Mouse (Mus musculus) gastrocnemius, adult 18-20 months (tissue): ENCODE measurements around the gene 4933430I17Rik. TPM values are rescaled to one million over a fixed set of nuclear protein-coding genes. Genes with fewer than 3 reads are reported as not detected.
"Not testable (repeated sequence)": the region's sequence is repeated elsewhere in the genome, so short reads cannot be mapped to it uniquely, and the experiment has no call there.

Experiments used
- DNase-seq: peaks from one replicate; pipeline ENCODE4 v3.0.0; 2021; ENCODE audit warnings: low spot score
- long read RNA-seq, 2 experiments: library from polyadenylated mRNA; stranded (forward); transcript quantifications; one replicate each; pipeline ENCODE4 v2.0.0; 2021
- total RNA-seq, 2 experiments: library from RNA; stranded (reverse); gene quantifications; 2 replicates each; pipeline ENCODE4 v1.2.3; 2021

Gene 4933430I17Rik
- total RNA-seq, result under 1 TPM in 1 of 2 experiments, not detected in 1; 0.11 TPM
- long read RNA-seq, experiment 1, result 0 reads
- long read RNA-seq, experiment 2, result 0 reads

DNA sequence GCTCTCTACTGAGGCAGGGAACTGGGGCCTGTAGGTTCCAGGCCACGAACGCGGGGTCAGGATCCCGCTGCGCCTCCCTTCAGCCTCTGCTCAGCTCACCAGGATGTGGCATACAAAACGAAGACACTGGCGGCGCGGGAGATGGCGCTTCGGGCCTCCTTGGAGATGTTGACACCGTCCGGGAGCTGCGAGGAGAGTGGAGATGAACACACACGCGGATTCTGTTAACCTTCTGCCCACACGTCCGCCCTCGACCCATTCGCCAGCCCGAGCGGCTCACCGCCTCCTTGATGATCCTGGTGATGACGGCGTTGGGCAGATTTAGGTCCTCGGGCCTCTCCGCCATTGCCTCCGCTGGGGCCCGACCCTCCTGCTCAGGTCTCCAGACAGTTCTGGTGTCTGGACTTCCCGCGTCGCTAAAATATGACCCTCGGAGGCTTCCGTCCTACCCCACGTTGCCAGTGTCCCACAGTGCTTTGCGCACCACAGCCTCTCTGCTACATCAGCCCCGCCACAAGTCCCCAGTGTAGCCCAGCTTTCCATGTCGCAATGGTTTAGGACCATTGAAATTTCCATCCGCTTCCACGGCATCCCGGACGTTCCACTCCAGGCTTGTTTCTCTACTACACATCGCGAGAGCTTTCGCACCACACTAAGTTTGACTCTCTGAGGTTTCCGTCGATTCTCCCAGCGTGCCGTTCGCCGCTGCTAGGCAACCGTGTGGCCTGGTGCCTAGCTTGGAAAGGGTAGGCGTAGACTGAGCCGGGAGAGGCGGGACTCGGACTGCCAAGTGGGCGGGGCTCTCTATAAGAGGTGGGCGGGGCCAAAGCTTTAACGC lies at the start of gene 4933430I17Rik, which contains the start of gene Pole3:
4933430I17Rik (plus strand) TSS at position 719 of the 838 bp plus-strand sequence.
Pole3 (minus strand) TSS at position 418 of the 838 bp plus-strand sequence.
- peak; percentile 98 for DNase-seq

DNA sequence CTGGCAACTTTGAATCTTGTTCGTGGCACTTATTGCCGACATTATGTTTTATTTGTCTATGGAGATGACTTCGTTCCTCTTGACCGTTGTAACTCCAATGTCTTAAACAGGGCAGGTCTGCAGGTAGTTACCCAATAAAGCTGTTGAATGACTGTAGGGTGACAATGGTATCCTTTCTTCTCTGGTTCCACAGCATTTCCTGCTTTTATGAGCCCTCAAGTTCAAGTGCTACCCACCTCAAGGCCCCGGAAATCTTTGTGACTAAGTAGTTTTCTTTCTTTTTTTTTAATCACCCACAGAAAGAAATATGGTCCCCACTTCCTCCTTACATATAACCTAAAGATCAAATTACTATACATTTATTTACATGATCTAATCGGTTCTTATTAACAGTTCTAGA lies 49.4 kb upstream of the 4933430I17Rik start:
- DNase-seq, result no peak

- no peak for DNase-seq
Observed at GRCm38 (mm10) chr4:62477542-62478244, 47.5 kb upstream of the 4933430I17Rik start.

- not testable (repeated sequence) for DNase-seq
Observed at GRCm38 (mm10) chr4:62479593-62479936, 45.6 kb upstream of the 4933430I17Rik start.

DNA sequence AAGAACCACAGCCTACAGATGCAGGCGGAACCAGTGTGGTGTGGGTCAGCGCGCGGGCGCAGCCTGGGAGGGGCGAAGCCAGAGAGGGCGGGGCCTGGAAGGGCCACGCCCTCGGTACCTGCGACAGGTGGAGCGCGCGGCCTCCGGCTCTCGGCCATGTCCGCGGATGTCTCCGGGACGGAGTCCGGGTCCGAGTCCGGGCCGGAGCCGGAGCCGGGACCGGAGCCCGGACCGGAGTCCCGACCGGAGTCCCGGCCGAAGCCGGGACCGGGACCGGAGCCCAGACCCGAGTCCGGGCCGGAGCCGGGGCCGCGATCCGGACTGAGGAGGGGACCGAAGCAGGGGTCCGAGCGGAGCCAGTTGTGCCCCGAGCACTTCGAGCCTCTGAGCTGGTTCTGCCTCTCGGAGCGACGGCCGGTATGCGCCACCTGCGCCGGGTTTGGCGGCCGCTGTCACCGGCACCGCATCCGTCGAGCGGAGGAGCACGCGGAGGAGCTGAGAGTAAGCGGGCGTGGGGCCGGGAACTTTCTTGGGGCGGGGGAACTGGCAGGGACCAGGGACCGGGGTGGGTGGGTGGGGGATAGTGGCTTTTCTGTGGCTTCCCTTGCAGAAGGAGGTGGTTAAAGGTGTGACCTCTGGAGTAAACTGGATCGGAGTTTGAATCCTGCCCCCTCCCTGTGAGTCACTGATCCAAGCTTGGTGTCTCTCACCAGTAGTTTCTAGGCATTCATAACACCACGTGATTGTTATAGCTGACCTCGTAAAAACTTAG lies 45.0 kb upstream of the 4933430I17Rik start, which contains the start of gene Bspry:
Bspry (plus strand) TSS at position 117 of the 772 bp plus-strand sequence.
- no peak for DNase-seq

GRCm38 (mm10) chr4:62480709-62481605 lies 44.2 kb upstream of the 4933430I17Rik start:
- no peak for DNase-seq

DNA sequence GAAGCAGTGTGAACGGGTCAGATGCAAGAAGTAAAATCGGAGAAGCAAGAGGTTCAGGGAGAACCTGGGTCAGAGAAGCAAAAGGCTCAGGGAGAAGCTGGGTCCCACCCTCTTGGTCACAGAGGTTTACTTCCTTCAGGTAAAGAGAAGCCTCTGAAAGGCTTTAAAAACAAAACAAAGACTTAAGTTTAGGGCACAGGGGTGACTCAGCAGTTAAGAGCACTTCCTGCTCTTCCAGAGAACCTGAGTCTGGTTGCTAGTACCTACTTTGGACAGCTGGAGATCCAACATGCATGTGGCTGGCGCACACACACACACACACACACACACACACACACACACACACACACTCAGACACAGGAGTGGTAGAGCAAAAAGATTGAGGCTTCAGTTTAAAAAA lies 40.2 kb upstream of the 4933430I17Rik start:
- no peak for DNase-seq

GRCm38 (mm10) chr4:62485450-62486161 lies 39.6 kb upstream of the 4933430I17Rik start:
- no peak for DNase-seq

GRCm38 (mm10) chr4:62486162-62486696 lies 38.9 kb upstream of the 4933430I17Rik start:
- DNase-seq, result no peak

- no peak for DNase-seq
Observed at GRCm38 (mm10) chr4:62487172-62487571, 38.0 kb upstream of the 4933430I17Rik start.

- no peak for DNase-seq
Observed at GRCm38 (mm10) chr4:62487914-62488313, 37.3 kb upstream of the 4933430I17Rik start.

GRCm38 (mm10) chr4:62492682-62493081 lies 32.5 kb upstream of the 4933430I17Rik start:
- no peak for DNase-seq

GRCm38 (mm10) chr4:62494230-62494629 lies 30.9 kb upstream of the 4933430I17Rik start:
- DNase-seq, result no peak

GRCm38 (mm10) chr4:62495946-62496345 lies 29.2 kb upstream of the 4933430I17Rik start:
- DNase-seq, result peak; percentile 60

GRCm38 (mm10) chr4:62496815-62497214 lies 28.4 kb upstream of the 4933430I17Rik start:
- peak; percentile 38 for DNase-seq

DNA sequence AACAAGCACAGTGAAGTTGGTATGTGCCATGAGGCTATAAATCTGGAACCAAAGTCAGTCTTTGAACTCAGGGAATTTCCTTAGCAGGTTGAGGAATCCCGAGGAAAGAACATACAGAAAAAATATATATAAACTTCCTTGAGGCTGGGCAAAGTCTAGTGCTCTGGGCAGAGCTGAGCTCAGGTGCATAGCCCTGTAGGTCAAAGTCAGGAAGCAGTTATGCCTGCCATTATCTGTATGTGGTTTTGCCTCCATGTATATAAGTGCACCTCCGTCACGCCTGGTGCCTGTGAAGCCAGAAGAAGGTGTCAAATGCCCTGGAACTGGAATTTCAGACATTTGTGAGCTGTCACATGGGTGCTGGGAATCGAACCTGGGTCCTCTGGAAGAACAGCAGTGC lies 24.4 kb upstream of the 4933430I17Rik start:
- no peak for DNase-seq

DNA sequence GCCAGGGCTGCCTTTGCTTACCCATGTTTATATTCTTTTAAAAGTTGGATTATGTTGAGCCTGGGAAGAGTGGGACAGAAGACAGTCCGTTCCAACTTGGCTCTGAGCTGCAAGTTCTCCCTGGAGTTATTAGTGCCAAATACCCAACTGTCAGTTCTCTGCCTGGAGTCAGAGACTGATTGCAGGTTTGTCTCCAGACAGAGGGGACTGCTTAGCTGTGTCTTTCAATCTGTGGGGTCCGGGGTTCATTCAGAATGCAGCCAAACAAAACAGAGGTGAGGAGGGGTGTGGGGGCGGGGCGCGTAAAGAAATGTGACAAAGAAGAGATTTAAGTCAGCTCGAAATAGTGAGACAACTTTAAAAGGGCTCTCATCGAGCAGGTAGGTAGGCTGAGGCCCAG lies 23.6 kb upstream of the 4933430I17Rik start:
- no peak for DNase-seq

GRCm38 (mm10) chr4:62501964-62502732 lies 23.0 kb upstream of the 4933430I17Rik start:
- peak; percentile 92 for DNase-seq

DNA sequence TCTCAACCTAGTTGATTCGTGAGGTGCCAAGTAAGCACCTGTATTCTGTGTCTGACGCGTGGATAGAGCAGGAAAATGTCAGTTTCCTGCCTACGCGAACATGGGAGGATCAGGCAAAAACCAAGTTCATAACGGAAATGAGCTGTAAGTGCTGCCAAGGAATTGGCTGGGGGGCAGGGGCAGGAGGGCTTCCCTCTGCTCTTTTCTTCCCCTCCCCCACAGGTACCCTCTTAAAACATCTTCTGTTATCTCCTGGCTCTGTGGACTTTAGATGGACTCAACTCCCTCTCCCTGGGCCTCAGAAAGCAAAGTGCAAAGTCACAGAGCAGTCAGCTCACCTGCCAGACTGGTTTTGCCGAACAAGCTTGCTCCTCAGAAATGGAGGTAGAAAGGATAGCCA lies 22.2 kb upstream of the 4933430I17Rik start:
- no peak for DNase-seq
